Mouse (Mus musculus) liver, embryonic 16.5 days (tissue): ENCODE data around the gene Cntnap2. TPM values are rescaled to one million over a fixed set of nuclear protein-coding genes. Genes with fewer than 3 reads are reported as not detected.

Source experiments
- ATAC-seq: fragments of 200-750 bp; cut with Nextera tagmentation; 2 replicates; pipeline ENCODE4 v1.8.0; 2017; ENCODE audit warnings: low read depth, mild to moderate bottlenecking, moderate number of reproducible peaks, moderate library complexity
- H3K27ac ChIP-seq: fragments of 300-500 bp; sonication (generic); 2 replicates; pipeline ENCODE4 v1.5.1; 2014; ENCODE audit warnings: mild to moderate bottlenecking, low read length
- H3K27me3 ChIP-seq: fragments of 300-500 bp; sonication (generic); 2 replicates; pipeline ENCODE4 v1.6.1; 2014; ENCODE audit warnings: low read depth, low read length, mixed read lengths; ENCODE audit not compliant: control insufficient read depth, insufficient read depth
- H3K36me3 ChIP-seq: fragments of 300-500 bp; sonication (generic); 2 replicates; pipeline ENCODE4 v1.6.1; 2014; ENCODE audit warnings: mild to moderate bottlenecking; ENCODE audit not compliant: control insufficient read depth, insufficient read depth
- H3K4me1 ChIP-seq: fragments of 300-500 bp; sonication (generic); 2 replicates; pipeline ENCODE4 v1.6.1; 2014; ENCODE audit warnings: low read depth, low read length, mixed read lengths; ENCODE audit not compliant: control insufficient read depth
- H3K4me2 ChIP-seq: fragments of 300-500 bp; sonication (generic); 2 replicates; pipeline ENCODE4 v1.6.1; 2014; ENCODE audit warnings: low read depth, low read length, mixed read lengths
- H3K4me3 ChIP-seq: fragments of 300-500 bp; sonication (generic); 2 replicates; pipeline ENCODE4 v1.5.1; 2014; ENCODE audit warnings: low read depth, mild to moderate bottlenecking, low read length
- H3K9ac ChIP-seq: fragments of 300-500 bp; sonication (generic); 2 replicates; pipeline ENCODE4 v1.6.1; 2014; ENCODE audit warnings: low read depth, low read length
- H3K9me3 ChIP-seq: fragments of 300-500 bp; sonication (generic); replicated peaks from 2 replicates; pipeline ENCODE4 v1.6.1; 2016; ENCODE audit warnings: low read length; ENCODE audit not compliant: control insufficient read depth
- WGBS: fragments of 180-500 bp; shearing (Covaris S2); extraction: QIAGEN DNeasy Blood & Tissue Kit; methylation state at CpG from one replicate; pipeline ENCODE4 v1.1.7; 2014; ENCODE audit not compliant: insufficient replicate concordance; 5-methylcytosine and 5-hydroxymethylcytosine counted together
- polyA plus RNA-seq: library from polyadenylated mRNA; unstranded; fragments of >200 nt; fragmentation: Nextera tagmentation; extraction: Ambion mirVana; gene quantifications from 2 replicates; pipeline ENCODE4 v1.2.1, GENCODE M21; 2015

The Cntnap2 gene
- polyA plus RNA-seq, 1 experiment from 2014 or later = 0.19 TPM

GRCm38 (mm10) chr6:47350100-47350690, 2291.0 kb downstream of the Cntnap2 start:
- Histone ChIP-seq H3K27ac (no peak overlapping the region), H3K4me2 (no peak overlapping the region), H3K36me3 (no peaks in the 10 kb centered on the region), H3K4me3 (no peak overlapping the region), H3K27me3 (no peaks in the 10 kb centered on the region), H3K9ac (no peak overlapping the region), H3K9me3 (no peaks in the 10 kb centered on the region), H3K4me1 (no peaks in the 10 kb centered on the region)
- WGBS = 52% methylated on average over 8 of the region's 8 CpGs
- no peak for ATAC-seq
